Mouse (Mus musculus): ENCODE results near the gene D5Ertd579e. TPM values are rescaled to one million over a fixed set of nuclear protein-coding genes. Genes with fewer than 3 reads are reported as not detected.
"Not testable (repeated sequence)": the region's sequence is repeated elsewhere in the genome, so short reads cannot be mapped to it uniquely, and the experiment has no call there.

D5Ertd579e gene
- polyA plus RNA-seq, 1 experiment from 2014 or later = 14.0 TPM

DNA sequence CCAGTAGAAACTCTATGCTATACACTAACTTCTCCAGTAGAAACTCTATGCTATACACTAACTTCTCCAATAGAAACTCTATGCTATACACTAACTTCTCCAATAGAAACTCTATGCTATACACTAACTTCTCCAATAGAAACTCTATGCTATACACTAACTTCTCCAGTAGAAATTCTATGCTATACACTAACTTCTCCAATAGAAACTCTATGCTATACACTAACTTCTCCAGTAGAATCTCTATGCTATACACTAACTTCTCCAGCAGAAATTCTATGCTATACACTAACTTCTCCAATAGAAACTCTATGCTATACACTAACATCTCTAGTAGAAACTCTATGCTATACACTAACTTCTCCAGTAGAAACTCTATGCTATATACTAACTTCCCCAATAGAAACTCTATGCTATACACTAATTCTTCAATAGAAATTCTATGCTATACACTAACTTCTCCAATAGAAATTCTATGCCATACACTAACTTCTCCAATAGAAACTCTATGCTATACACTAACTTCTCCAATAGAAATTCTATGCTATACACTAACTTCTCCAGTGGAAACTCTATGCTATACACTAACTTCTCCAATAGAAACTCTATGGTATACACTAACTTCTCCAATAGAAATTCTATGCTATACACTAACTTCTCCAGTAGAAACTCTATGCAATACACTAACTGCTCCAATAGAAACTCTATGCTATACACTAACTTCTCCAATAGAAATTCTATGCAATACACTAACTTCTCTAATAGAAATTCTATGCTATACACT, 34.7 kb downstream of the D5Ertd579e start:
- not testable (repeated sequence) for H3K27me3 ChIP-seq (ENCODE audit: control insufficient read depth, insufficient read depth, low read depth, low read length); H3K4me3 ChIP-seq (ENCODE audit: low read length); H3K9me3 ChIP-seq (ENCODE audit: control insufficient read depth, low read length); H3K27ac ChIP-seq (ENCODE audit: low read length); H3K4me1 ChIP-seq (replicated peaks; ENCODE audit: control insufficient read depth, insufficient read depth, low read length); H3K36me3 ChIP-seq (ENCODE audit: control insufficient read depth, insufficient read depth, low read length); H3K4me2 ChIP-seq (ENCODE audit: low read depth, low read length); H3K9ac ChIP-seq (ENCODE audit: low read length); ATAC-seq (ENCODE audit: low read depth)

GRCm38 (mm10) chr5:36625612-36626011, 70.2 kb downstream of the D5Ertd579e start:
- no peak overlapping the region for H3K4me3 ChIP-seq (ENCODE audit: low read length)
- H3K27me3 ChIP-seq (ENCODE audit: control insufficient read depth, insufficient read depth, low read depth, low read length) = no peaks in the 10 kb centered on the region
- no peak for ATAC-seq (ENCODE audit: low read depth)
- peaks cover 6% of the 10 kb centered on the region for H3K4me1 ChIP-seq (replicated peaks; ENCODE audit: control insufficient read depth, insufficient read depth, low read length)
- H3K36me3 ChIP-seq (ENCODE audit: control insufficient read depth, insufficient read depth, low read length) = peaks cover 7% of the 10 kb centered on the region; the same call in 1 of the 2 replicates
- 30% methylated on average over 5 of the region's 5 CpGs for WGBS
- no peak overlapping the region for H3K4me2 ChIP-seq (ENCODE audit: low read depth, low read length)
- H3K27ac ChIP-seq (ENCODE audit: low read length) = no peak overlapping the region
- H3K9ac ChIP-seq (ENCODE audit: low read length) = no peak overlapping the region
- H3K9me3 ChIP-seq (ENCODE audit: control insufficient read depth, low read length) = no peaks in the 10 kb centered on the region

- H3K4me2 ChIP-seq (ENCODE audit: low read depth, low read length) = no peak overlapping the region
- H3K4me1 ChIP-seq (replicated peaks; ENCODE audit: control insufficient read depth, insufficient read depth, low read length) = peaks cover 6% of the 10 kb centered on the region
- ATAC-seq (ENCODE audit: low read depth) = no peak
- 94% methylated on average over 5 of the region's 5 CpGs for WGBS
- H3K4me3 ChIP-seq (ENCODE audit: low read length) = no peak overlapping the region
- peaks cover 2% of the 10 kb centered on the region; the same call in 1 of the 2 replicates for H3K36me3 ChIP-seq (ENCODE audit: control insufficient read depth, insufficient read depth, low read length)
- no peak overlapping the region for H3K27ac ChIP-seq (ENCODE audit: low read length)
- no peak overlapping the region for H3K9ac ChIP-seq (ENCODE audit: low read length)
- H3K9me3 ChIP-seq (ENCODE audit: control insufficient read depth, low read length) = no peaks in the 10 kb centered on the region
- no peaks in the 10 kb centered on the region for H3K27me3 ChIP-seq (ENCODE audit: control insufficient read depth, insufficient read depth, low read depth, low read length)
Observed at GRCm38 (mm10) chr5:36623670-36624069, 72.2 kb downstream of the D5Ertd579e start.

GRCm38 (mm10) chr5:36621058-36621449, 74.8 kb downstream of the D5Ertd579e start:
- H3K4me3 ChIP-seq (ENCODE audit: low read length) = no peak overlapping the region
- no peaks in the 10 kb centered on the region for H3K27me3 ChIP-seq (ENCODE audit: control insufficient read depth, insufficient read depth, low read depth, low read length)
- H3K4me1 ChIP-seq (replicated peaks; ENCODE audit: control insufficient read depth, insufficient read depth, low read length) = peaks cover 6% of the 10 kb centered on the region
- H3K9me3 ChIP-seq (ENCODE audit: control insufficient read depth, low read length) = no peaks in the 10 kb centered on the region
- ATAC-seq (ENCODE audit: low read depth) = no peak
- 73% methylated on average over 5 of the region's 5 CpGs for WGBS
- no peak overlapping the region for H3K9ac ChIP-seq (ENCODE audit: low read length)
- H3K27ac ChIP-seq (ENCODE audit: low read length) = peak overlapping the region; percentile 46; the same call in 1 of the 2 replicates
- H3K4me2 ChIP-seq (ENCODE audit: low read depth, low read length) = no peak overlapping the region
- H3K36me3 ChIP-seq (ENCODE audit: control insufficient read depth, insufficient read depth, low read length) = peaks cover 11% of the 10 kb centered on the region

GRCm38 (mm10) chr5:36620409-36621057, 75.3 kb downstream of the D5Ertd579e start:
- Histone ChIP-seq H3K4me3 (ENCODE audit: low read length) (no peak overlapping the region), H3K27ac (ENCODE audit: low read length) (0 out of 2 replicates have a peak overlapping the region, but pooled peaks have one; percentile 46), H3K4me2 (ENCODE audit: low read depth, low read length) (no peak overlapping the region), H3K36me3 (ENCODE audit: control insufficient read depth, insufficient read depth, low read length) (peaks cover 16% of the 10 kb centered on the region), H3K9ac (ENCODE audit: low read length) (no peak overlapping the region), H3K27me3 (ENCODE audit: control insufficient read depth, insufficient read depth, low read depth, low read length) (no peaks in the 10 kb centered on the region), H3K9me3 (ENCODE audit: control insufficient read depth, low read length) (no peaks in the 10 kb centered on the region), H3K4me1 (replicated peaks; ENCODE audit: control insufficient read depth, insufficient read depth, low read length) (peaks cover 4% of the 10 kb centered on the region; the same call in 1 of the 2 replicates)
- 65% methylated on average over 8 of the region's 8 CpGs for WGBS
- ATAC-seq (ENCODE audit: low read depth) = peak; percentile 67; the same call in 1 of the 2 replicates

DNA sequence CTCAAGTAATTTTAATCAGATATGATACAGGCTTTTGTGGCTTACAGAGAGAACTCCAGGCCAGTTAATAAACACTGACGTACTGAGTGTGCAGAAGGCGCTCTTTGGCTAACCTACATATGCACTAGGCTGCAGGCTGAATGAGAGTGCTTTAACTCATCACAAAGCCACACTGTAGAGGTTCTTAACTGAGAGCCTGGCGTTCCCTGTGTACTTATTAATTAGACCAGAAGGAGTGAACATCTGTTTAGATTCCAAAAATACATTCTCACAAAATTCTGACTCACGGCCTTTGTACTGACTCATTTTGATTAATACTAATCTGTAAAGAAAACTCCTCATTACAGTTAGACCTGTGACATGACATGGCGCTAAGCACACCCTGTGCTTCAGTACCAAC, 76.9 kb downstream of the D5Ertd579e start:
- no peaks in the 10 kb centered on the region for H3K27me3 ChIP-seq (ENCODE audit: control insufficient read depth, insufficient read depth, low read depth, low read length)
- no peak overlapping the region for H3K9ac ChIP-seq (ENCODE audit: low read length)
- 82% methylated on average over 5 of the region's 5 CpGs for WGBS
- ATAC-seq (ENCODE audit: low read depth) = no peak
- H3K4me2 ChIP-seq (ENCODE audit: low read depth, low read length) = no peak overlapping the region
- peaks cover 4% of the 10 kb centered on the region; the same call in 1 of the 2 replicates for H3K4me1 ChIP-seq (replicated peaks; ENCODE audit: control insufficient read depth, insufficient read depth, low read length)
- peaks cover 22% of the 10 kb centered on the region for H3K36me3 ChIP-seq (ENCODE audit: control insufficient read depth, insufficient read depth, low read length)
- no peak overlapping the region for H3K4me3 ChIP-seq (ENCODE audit: low read length)
- H3K27ac ChIP-seq (ENCODE audit: low read length) = no peak overlapping the region
- H3K9me3 ChIP-seq (ENCODE audit: control insufficient read depth, low read length) = no peaks in the 10 kb centered on the region

DNA sequence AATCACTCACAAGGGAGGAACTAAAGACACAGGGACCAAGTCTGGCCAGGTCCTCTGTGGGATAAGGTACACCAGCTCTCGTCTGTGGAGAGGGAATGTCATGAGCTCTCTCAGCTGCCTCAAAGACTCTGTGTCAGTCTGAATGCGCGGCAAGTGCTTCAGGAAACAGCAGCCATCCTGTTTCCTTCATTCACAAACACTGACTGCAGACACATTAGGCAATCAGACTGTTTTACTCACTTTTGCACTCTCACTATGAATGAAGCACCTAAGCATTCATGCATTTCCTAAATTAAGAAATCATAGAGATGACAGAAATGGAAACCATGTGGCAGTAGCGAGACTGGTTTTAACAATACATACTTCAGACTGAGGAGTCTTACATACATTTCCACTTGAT, 77.5 kb downstream of the D5Ertd579e start:
- H3K9me3 ChIP-seq (ENCODE audit: control insufficient read depth, low read length) = no peaks in the 10 kb centered on the region
- peaks cover 22% of the 10 kb centered on the region for H3K36me3 ChIP-seq (ENCODE audit: control insufficient read depth, insufficient read depth, low read length)
- no peak overlapping the region for H3K4me2 ChIP-seq (ENCODE audit: low read depth, low read length)
- no peaks in the 10 kb centered on the region for H3K27me3 ChIP-seq (ENCODE audit: control insufficient read depth, insufficient read depth, low read depth, low read length)
- no peak overlapping the region for H3K27ac ChIP-seq (ENCODE audit: low read length)
- 55% methylated on average over 4 of the region's 4 CpGs for WGBS
- H3K9ac ChIP-seq (ENCODE audit: low read length) = no peak overlapping the region
- H3K4me3 ChIP-seq (ENCODE audit: low read length) = no peak overlapping the region
- H3K4me1 ChIP-seq (replicated peaks; ENCODE audit: control insufficient read depth, insufficient read depth, low read length) = peaks cover 4% of the 10 kb centered on the region; the same call in 1 of the 2 replicates
- no peak for ATAC-seq (ENCODE audit: low read depth)

DNA sequence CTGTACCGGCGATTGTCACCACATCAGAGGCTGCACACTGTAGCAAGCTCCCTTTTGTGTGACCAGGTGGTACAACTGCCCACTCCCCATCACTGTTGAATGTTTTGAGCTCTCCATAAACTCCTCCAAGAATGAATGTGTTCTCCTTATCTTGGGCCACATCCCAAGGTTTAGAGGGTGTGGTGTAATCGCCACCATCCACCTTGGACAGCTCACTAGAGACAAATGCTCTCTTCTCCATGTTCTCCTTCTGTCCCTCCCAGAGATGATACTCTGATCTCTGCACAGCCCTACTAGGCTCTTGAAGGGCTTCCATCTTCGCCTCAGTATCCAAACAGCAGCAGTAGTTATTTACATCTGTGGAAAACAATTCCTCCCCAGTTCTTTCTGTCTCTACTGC, 81.7 kb downstream of the D5Ertd579e start:
- Histone ChIP-seq H3K9me3 (ENCODE audit: control insufficient read depth, low read length) (no peaks in the 10 kb centered on the region), H3K4me2 (ENCODE audit: low read depth, low read length) (no peak overlapping the region), H3K4me1 (replicated peaks; ENCODE audit: control insufficient read depth, insufficient read depth, low read length) (no peaks in the 10 kb centered on the region), H3K27me3 (ENCODE audit: control insufficient read depth, insufficient read depth, low read depth, low read length) (no peaks in the 10 kb centered on the region), H3K4me3 (ENCODE audit: low read length) (no peak overlapping the region), H3K36me3 (ENCODE audit: control insufficient read depth, insufficient read depth, low read length) (peaks cover 24% of the 10 kb centered on the region), H3K9ac (ENCODE audit: low read length) (no peak overlapping the region), H3K27ac (ENCODE audit: low read length) (no peak overlapping the region)
- 75% methylated on average over 4 of the region's 4 CpGs for whole genome bisulfite sequencing
- no peak for ATAC-seq (ENCODE audit: low read depth)

DNA sequence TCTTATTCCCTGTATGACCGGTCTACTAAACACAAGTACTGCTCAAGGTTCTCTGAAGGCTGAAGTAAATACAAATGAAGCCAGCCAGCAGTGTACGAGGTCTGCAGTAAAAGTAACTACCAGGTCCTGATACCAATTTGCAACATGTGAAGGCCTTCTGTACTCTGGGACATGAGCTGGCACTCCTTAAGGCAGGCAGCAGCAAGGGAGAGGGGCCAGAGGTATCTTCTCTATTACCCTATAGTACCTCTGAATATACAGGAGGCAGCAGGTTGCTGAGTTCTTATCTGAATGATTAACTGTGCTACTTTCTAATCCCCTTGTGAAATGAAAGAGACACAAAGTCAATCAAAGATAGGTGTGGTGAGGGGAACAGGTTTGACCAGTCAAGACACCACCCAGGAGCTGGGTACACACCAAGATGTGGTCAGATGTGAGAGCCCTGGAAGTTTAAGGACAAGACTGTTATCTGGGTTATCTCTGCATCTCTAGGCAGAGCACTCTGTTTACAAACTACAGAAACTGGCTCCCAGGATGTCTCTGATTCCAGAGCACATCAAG, 86.8 kb downstream of the D5Ertd579e start:
- ATAC-seq (ENCODE audit: low read depth) = no peak
- 84% methylated on average over 2 of the region's 2 CpGs for WGBS
- H3K36me3 ChIP-seq (ENCODE audit: control insufficient read depth, insufficient read depth, low read length) = peaks cover 5% of the 10 kb centered on the region; the same call in 1 of the 2 replicates

More for the DNA sequence above, 86.8 kb downstream of the D5Ertd579e start:
- H3K9ac ChIP-seq (ENCODE audit: low read length) = no peak overlapping the region
- H3K27me3 ChIP-seq (ENCODE audit: control insufficient read depth, insufficient read depth, low read depth, low read length) = no peaks in the 10 kb centered on the region
- no peak overlapping the region for H3K4me3 ChIP-seq (ENCODE audit: low read length)
- no peaks in the 10 kb centered on the region for H3K4me1 ChIP-seq (replicated peaks; ENCODE audit: control insufficient read depth, insufficient read depth, low read length)
- H3K27ac ChIP-seq (ENCODE audit: low read length) = no peak overlapping the region
- H3K9me3 ChIP-seq (ENCODE audit: control insufficient read depth, low read length) = no peaks in the 10 kb centered on the region
- H3K4me2 ChIP-seq (ENCODE audit: low read depth, low read length) = no peak overlapping the region
